ENCODE assay signal across 8 mouse cellular contexts in the genomic region with DNA sequence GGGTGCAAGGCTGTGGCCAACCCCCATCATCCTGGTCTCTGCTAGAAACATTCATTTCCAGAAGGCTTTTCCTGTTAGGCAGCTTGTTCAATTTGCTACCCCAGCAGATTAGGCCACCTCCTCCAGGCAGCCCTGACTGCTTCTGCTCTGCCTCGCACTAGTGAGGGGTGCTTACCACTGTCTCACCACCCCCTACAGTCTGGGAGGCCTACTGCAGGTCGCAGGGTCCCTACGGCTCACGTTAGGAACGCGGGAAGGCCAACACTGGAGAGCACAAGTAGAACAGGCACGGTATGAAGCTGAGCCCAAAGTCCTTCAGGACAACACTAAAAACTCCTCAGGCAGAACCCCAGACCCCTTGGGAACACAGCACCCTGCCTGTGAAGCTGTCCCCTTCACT. TPM values are rescaled to one million over a fixed set of nuclear protein-coding genes. Genes with fewer than 3 reads are reported as not detected.
DNase-seq lines count a peak whose midpoint lies in the region; ATAC-seq and TF ChIP-seq lines count a peak whose summit lies in the region.

No protein-coding gene starts in this region.

- DNase-seq in heart, postnatal 36 days, result no peak
- peak; percentile 72 for DNase-seq in MEL (ENCODE audit: low read depth, low spot score)
- DNase-seq in gastrocnemius, postnatal 14 days, result no peak
- DNase-seq in Muller cell, postnatal 12 days (ENCODE audit: inconsistent ontology term), result no peak
- no peak for DNase-seq in cerebellum, postnatal 4 days (ENCODE audit: low spot score in 2 of 2)

- H3K4me3 ChIP-seq in heart, embryonic 12.5 days, result peak overlapping the region; percentile 87
- H3K4me3 ChIP-seq in MEL (ENCODE audit: control insufficient read depth in 1 of 2, insufficient read depth in 1 of 2, low read depth in 2 of 2, low read length in 2 of 2), result no peak overlapping the region
- H3K4me3 ChIP-seq in hindbrain, embryonic 13.5 days, result peak overlapping the region; percentile 97
- H3K4me3 ChIP-seq in midbrain, embryonic 15.5 days, result no peak overlapping the region

- ATAC-seq in heart, embryonic 12.5 days (ENCODE audit: insufficient number of reproducible peaks, low FRiP score), result no peak
- no peak for ATAC-seq in hindbrain, embryonic 13.5 days (ENCODE audit: low FRiP score)
- no peak for ATAC-seq in midbrain, embryonic 15.5 days (replicated peaks)

- intact Hi-C loops in heart, postnatal 36 days (cut with DNase I), result no loop called here
- intact Hi-C loops in gastrocnemius, postnatal 14 days (cut with DNase I; ENCODE audit: low total_unique reads), result no loop called here

- H3K36me3 ChIP-seq in heart, embryonic 12.5 days, result peaks cover 49% of the 10 kb centered on the region
- peaks cover 12 to 23% of the 10 kb centered on the region in 2 experiments for H3K36me3 ChIP-seq in MEL (ENCODE audit: control insufficient read depth in 1 of 2, insufficient read depth in 2 of 2, low read length in 2 of 2)
- H3K36me3 ChIP-seq in hindbrain, embryonic 13.5 days, result peaks cover 43% of the 10 kb centered on the region
- peaks cover 11% of the 10 kb centered on the region; the same call in 1 of the 2 replicates for H3K36me3 ChIP-seq in midbrain, embryonic 15.5 days (replicated peaks)

- TF ChIP-seq CTCF in MEL (IDR thresholded peaks at IDR 0.05 in 2 of 3, conservative IDR thresholded peaks at IDR 0.05 in 1 of 3; ENCODE audit: control insufficient read depth in 1 of 3, insufficient read depth in 1 of 3, low read depth in 2 of 3, low read length in 3 of 3, poor library complexity in 1 of 3, severe bottlenecking in 1 of 3), result peak in 2 of 3 experiments; percentile 42 to 48; a peak in 4 of 6 replicates

- no peak for TF ChIP-seq RAD21 in MEL (IDR thresholded peaks at IDR 0.05; ENCODE audit: low read depth, low read length)

- no peaks in the 10 kb centered on the region for H3K27me3 ChIP-seq in heart, embryonic 12.5 days (replicated peaks)
- no peaks in the 10 kb centered on the region for H3K27me3 ChIP-seq in MEL (ENCODE audit: control insufficient read depth in 1 of 2, insufficient read depth in 2 of 2, low read length in 2 of 2)
- no peaks in the 10 kb centered on the region for H3K27me3 ChIP-seq in hindbrain, embryonic 13.5 days
- H3K27me3 ChIP-seq in midbrain, embryonic 15.5 days (replicated peaks), result no peaks in the 10 kb centered on the region

- peak overlapping the region; percentile 80 for H3K4me2 ChIP-seq in heart, embryonic 12.5 days
- peak overlapping the region; percentile 93 for H3K4me2 ChIP-seq in hindbrain, embryonic 13.5 days
- H3K4me2 ChIP-seq in midbrain, embryonic 15.5 days, result peak overlapping the region; percentile 92

- TF ChIP-seq EP300 in MEL (IDR thresholded peaks at IDR 0.05; ENCODE audit: low read depth in 1 of 2, low read length in 2 of 2), result no peak

- H3K4me1 ChIP-seq in heart, embryonic 12.5 days (replicated peaks), result peaks cover 74% of the 10 kb centered on the region
- peaks cover 4 to 30% of the 10 kb centered on the region in 2 experiments for H3K4me1 ChIP-seq in MEL (ENCODE audit: control insufficient read depth in 1 of 2, insufficient read depth in 2 of 2, low read length in 2 of 2)
- peaks cover 84% of the 10 kb centered on the region for H3K4me1 ChIP-seq in hindbrain, embryonic 13.5 days (replicated peaks)
- H3K4me1 ChIP-seq in midbrain, embryonic 15.5 days, result peaks cover 61% of the 10 kb centered on the region

- peak overlapping the region; percentile 100 for H3K9ac ChIP-seq in heart, embryonic 12.5 days
- no peak overlapping the region; the same call in 1 of the 2 replicates for H3K9ac ChIP-seq in MEL (ENCODE audit: control insufficient read depth, low read depth, low read length, poor library complexity, severe bottlenecking)
- H3K9ac ChIP-seq in hindbrain, embryonic 13.5 days, result peak overlapping the region; percentile 100
- no peak overlapping the region for H3K9ac ChIP-seq in midbrain, embryonic 15.5 days

- peak overlapping the region; percentile 99 for H3K27ac ChIP-seq in heart, embryonic 12.5 days (ENCODE audit: poor library complexity, severe bottlenecking)
- no peak overlapping the region for H3K27ac ChIP-seq in MEL (ENCODE audit: control insufficient read depth, low read depth, low read length)
- peak overlapping the region; percentile 96 for H3K27ac ChIP-seq in hindbrain, embryonic 13.5 days
- no peak overlapping the region for H3K27ac ChIP-seq in midbrain, embryonic 15.5 days

- H3K9me3 ChIP-seq in heart, embryonic 12.5 days (replicated peaks), result no peaks in the 10 kb centered on the region
- no peaks in the 10 kb centered on the region for H3K9me3 ChIP-seq in MEL (replicated peaks; ENCODE audit: insufficient read depth, low read length)
- H3K9me3 ChIP-seq in hindbrain, embryonic 13.5 days, result no peaks in the 10 kb centered on the region
- H3K9me3 ChIP-seq in midbrain, embryonic 15.5 days, result no peaks in the 10 kb centered on the region

- WGBS in heart, embryonic 12.5 days, result 76% methylated on average over 7 of the region's 7 CpGs
- 85% methylated on average over 7 of the region's 7 CpGs for WGBS in hindbrain, embryonic 13.5 days
- WGBS in midbrain, embryonic 15.5 days, result 72% methylated on average over 7 of the region's 7 CpGs

- no peak for TF ChIP-seq POLR2A in MEL (IDR thresholded peaks at IDR 0.05; ENCODE audit: control insufficient read depth in 1 of 2, insufficient read depth in 1 of 2, low read depth in 1 of 2, low read length in 2 of 2, poor library complexity in 1 of 2)

- peaks cover 72% of the 10 kb centered on the region for H3K79me2 ChIP-seq in MEL (ENCODE audit: control insufficient read depth, insufficient read depth, low read length, poor library complexity)

TF ChIP-seq in MEL, 35 proteins besides CTCF, POLR2A, EP300 and RAD21 (continues in another document):
- TF ChIP-seq MYB (IDR thresholded peaks at IDR 0.05; ENCODE audit: low read depth, low read length) (no peak), ZMIZ1 (IDR thresholded peaks at IDR 0.05; ENCODE audit: low read depth, low read length) (no peak), ETS1 (IDR thresholded peaks at IDR 0.05; ENCODE audit: low read depth, low read length) (no peak), CHD2 (IDR thresholded peaks at IDR 0.05; ENCODE audit: low read length) (no peak), RCOR1 (IDR thresholded peaks at IDR 0.05; ENCODE audit: low read depth, low read length) (no peak), GABPA (IDR thresholded peaks at IDR 0.05; ENCODE audit: low read depth, low read length) (no peak), MYC (IDR thresholded peaks at IDR 0.05; ENCODE audit: low read depth, low read length) (no peak), TCF12 (IDR thresholded peaks at IDR 0.05; ENCODE audit: low read depth, low read length) (no peak)

RNA-seq across cellular contexts. Expression of a gene that starts 2.8 kb away (rescaled TPM):
- 180 and 184 TPM in 2 replicates for polyA plus RNA-seq in heart, embryonic 12.5 days (2016; fragmentation: Nextera tagmentation; extraction: Ambion mirVana)
- total RNA-seq in heart, postnatal 36 days (2021), result 100 to 1,000 TPM; 184 to 212 TPM
- total RNA-seq in MEL (2012; rRNA removed), result 289 and 322 TPM in 2 replicates
- 100 to 1,000 TPM; 764 to 827 TPM for polyA plus RNA-seq in MEL (2012; ENCODE audit: insufficient read depth in 1 of 2, insufficient read length in 2 of 2, low read depth in 1 of 2, low replicate concordance in 2 of 2, missing spikeins in 1 of 2)
- 60.8 and 64.5 TPM in 2 replicates for polyA plus RNA-seq in hindbrain, embryonic 13.5 days (2015; fragmentation: Nextera tagmentation; extraction: Ambion mirVana)
- polyA plus RNA-seq in midbrain, embryonic 15.5 days (2015; fragmentation: Nextera tagmentation; extraction: Ambion mirVana), result 139 and 162 TPM in 2 replicates
- 10 to 100 TPM; 78.3 to 89.4 TPM for total RNA-seq in gastrocnemius, postnatal 14 days (2021)

RNA-seq across cellular contexts. Expression of a gene that starts 6.7 kb away (rescaled TPM):
- 4.7 and 6.4 TPM in 2 replicates for polyA plus RNA-seq in heart, embryonic 12.5 days (2016; fragmentation: Nextera tagmentation; extraction: Ambion mirVana)
- 1 to 10 TPM; 4.7 to 5.7 TPM for total RNA-seq in heart, postnatal 36 days (2021)
- 4.5 and 7.6 TPM in 2 replicates for total RNA-seq in MEL (2012; rRNA removed)
- 10 to 100 TPM in 1 of 2 experiments, not detected in 1; 11.4 TPM for polyA plus RNA-seq in MEL (2012; ENCODE audit: insufficient read depth in 1 of 2, insufficient read length in 2 of 2, low read depth in 1 of 2, low replicate concordance in 2 of 2, missing spikeins in 1 of 2)
- 3.6 and 4.6 TPM in 2 replicates for polyA plus RNA-seq in hindbrain, embryonic 13.5 days (2015; fragmentation: Nextera tagmentation; extraction: Ambion mirVana)
- 1.9 and 2.5 TPM in 2 replicates for polyA plus RNA-seq in midbrain, embryonic 15.5 days (2015; fragmentation: Nextera tagmentation; extraction: Ambion mirVana)
- total RNA-seq in gastrocnemius, postnatal 14 days (2021), result 1 to 10 TPM; 1.3 to 2.1 TPM

RNA-seq across cellular contexts. Expression of a gene that starts 27.4 kb away (rescaled TPM):
- 99.4 and 116 TPM in 2 replicates for polyA plus RNA-seq in heart, embryonic 12.5 days (2016; fragmentation: Nextera tagmentation; extraction: Ambion mirVana)
- total RNA-seq in heart, postnatal 36 days (2021), result 10 to 100 TPM; 29.4 to 31.0 TPM
- 591 and 659 TPM in 2 replicates for total RNA-seq in MEL (2012; rRNA removed)
- 100 to 1,000 TPM in 1 of 2 experiments, not detected in 1; 531 TPM for polyA plus RNA-seq in MEL (2012; ENCODE audit: insufficient read depth in 1 of 2, insufficient read length in 2 of 2, low read depth in 1 of 2, low replicate concordance in 2 of 2, missing spikeins in 1 of 2)
- polyA plus RNA-seq in hindbrain, embryonic 13.5 days (2015; fragmentation: Nextera tagmentation; extraction: Ambion mirVana), result 62.6 and 63.8 TPM in 2 replicates
- polyA plus RNA-seq in midbrain, embryonic 15.5 days (2015; fragmentation: Nextera tagmentation; extraction: Ambion mirVana), result 51.2 and 59.2 TPM in 2 replicates
- total RNA-seq in gastrocnemius, postnatal 14 days (2021), result 10 to 100 TPM; 16.9 to 18.7 TPM

RNA-seq across cellular contexts. Expression of a gene that starts 48.4 kb away (rescaled TPM):
- 7.0 and 7.3 TPM in 2 replicates for polyA plus RNA-seq in heart, embryonic 12.5 days (2016; fragmentation: Nextera tagmentation; extraction: Ambion mirVana)
- 10 to 100 TPM in 1 of 2 experiments, 1 to 10 TPM in 1; 9.2 to 11.3 TPM for total RNA-seq in heart, postnatal 36 days (2021)
- total RNA-seq in MEL (2012; rRNA removed), result 40.0 and 49.7 TPM in 2 replicates
- polyA plus RNA-seq in MEL (2012; ENCODE audit: insufficient read depth in 1 of 2, insufficient read length in 2 of 2, low read depth in 1 of 2, low replicate concordance in 2 of 2, missing spikeins in 1 of 2), result 10 to 100 TPM in 1 of 2 experiments, not detected in 1; 64.0 TPM
- 24.2 and 24.9 TPM in 2 replicates for polyA plus RNA-seq in hindbrain, embryonic 13.5 days (2015; fragmentation: Nextera tagmentation; extraction: Ambion mirVana)
- polyA plus RNA-seq in midbrain, embryonic 15.5 days (2015; fragmentation: Nextera tagmentation; extraction: Ambion mirVana), result 51.0 and 53.7 TPM in 2 replicates
- 10 to 100 TPM; 10.9 to 14.4 TPM for total RNA-seq in gastrocnemius, postnatal 14 days (2021)

RNA-seq across cellular contexts. Expression of a gene that starts 52.0 kb away (rescaled TPM):
- 81.7 and 86.4 TPM in 2 replicates for polyA plus RNA-seq in heart, embryonic 12.5 days (2016; fragmentation: Nextera tagmentation; extraction: Ambion mirVana)
- total RNA-seq in heart, postnatal 36 days (2021), result 100 to 1,000 TPM; 162 to 165 TPM
- 36.0 and 58.2 TPM in 2 replicates for total RNA-seq in MEL (2012; rRNA removed)
- polyA plus RNA-seq in MEL (2012; ENCODE audit: insufficient read depth in 1 of 2, insufficient read length in 2 of 2, low read depth in 1 of 2, low replicate concordance in 2 of 2, missing spikeins in 1 of 2), result 10 to 100 TPM in 1 of 2 experiments, not detected in 1; 63.9 TPM
- polyA plus RNA-seq in hindbrain, embryonic 13.5 days (2015; fragmentation: Nextera tagmentation; extraction: Ambion mirVana), result 3.1 and 3.2 TPM in 2 replicates
- polyA plus RNA-seq in midbrain, embryonic 15.5 days (2015; fragmentation: Nextera tagmentation; extraction: Ambion mirVana), result 3.1 and 3.6 TPM in 2 replicates
- 100 to 1,000 TPM; 462 to 471 TPM for total RNA-seq in gastrocnemius, postnatal 14 days (2021)

Comparison
In these comparisons a context has a peak if more than half of its experiments do, and no peak if none do; other contexts are left out.
1. H3K27ac ChIP-seq: peak in heart, embryonic 12.5 days (single experiment) and hindbrain, embryonic 13.5 days (single experiment); none in MEL (single experiment) and midbrain, embryonic 15.5 days (single experiment).
2. H3K4me3 ChIP-seq: peak in heart, embryonic 12.5 days (single experiment) and hindbrain, embryonic 13.5 days (single experiment); none in MEL (0 of 2) and midbrain, embryonic 15.5 days (single experiment).
3. H3K9ac ChIP-seq: peak in heart, embryonic 12.5 days (single experiment) and hindbrain, embryonic 13.5 days (single experiment); none in MEL (single experiment) and midbrain, embryonic 15.5 days (single experiment).
4. Peak in every context shown above with its lines, with median percentiles within 50 percentile points of each other: H3K4me2 ChIP-seq.